Mouse (Mus musculus) cerebellum, postnatal 36 days (tissue): ENCODE results near the gene Fam183b.
A peak's percentile ranks its signal among the peaks of the same experiment; 100 is the strongest.
"Not testable (repeated sequence)": the region's sequence is repeated elsewhere in the genome, so short reads cannot be mapped to it uniquely, and the experiment has no call there.

Source experiments
- DNase-seq, 2 experiments: peaks; one replicate each; pipeline ENCODE4 v3.0.0; 2021 to 2022; ENCODE audit warnings: mixed read lengths in 2 of 2

Gene Fam183b

DNA sequence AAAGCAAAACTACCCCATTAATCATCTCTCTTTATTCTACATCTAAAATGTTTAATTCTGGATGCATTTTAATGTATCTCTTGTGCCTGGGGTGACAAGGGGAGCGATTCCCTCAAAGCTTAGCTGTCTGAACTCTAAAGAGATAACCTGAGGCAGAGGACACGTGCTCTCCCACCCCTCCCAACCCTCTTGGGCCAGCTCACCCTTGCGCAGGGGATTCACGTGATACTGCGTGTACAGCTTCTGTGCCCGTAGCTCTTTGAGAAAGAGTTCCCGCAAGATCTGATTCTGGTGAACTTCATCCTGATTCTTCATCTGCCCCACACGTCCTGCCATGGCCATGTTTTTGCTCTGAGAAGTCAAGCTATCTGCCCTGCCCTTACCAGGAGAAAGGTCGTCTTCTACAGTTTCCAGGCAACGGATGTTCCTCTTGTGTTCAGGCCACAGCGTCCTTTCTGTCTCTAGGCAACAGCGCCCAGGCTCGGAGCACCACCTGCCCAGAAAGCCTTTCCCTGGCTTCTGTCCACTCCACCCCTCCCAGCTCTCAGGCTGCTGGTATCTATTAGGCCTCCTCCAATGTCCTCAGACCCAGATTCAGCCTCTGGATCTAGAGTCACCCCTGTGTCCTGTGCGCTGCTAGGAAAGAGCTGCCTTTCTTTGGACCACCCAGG is at the start of gene Fam183b:
Gene Fam183b, minus strand, starts transcription at position 403 of the 671 bp plus-strand sequence.
- DNase-seq: peak; percentile 22 to 37

DNA sequence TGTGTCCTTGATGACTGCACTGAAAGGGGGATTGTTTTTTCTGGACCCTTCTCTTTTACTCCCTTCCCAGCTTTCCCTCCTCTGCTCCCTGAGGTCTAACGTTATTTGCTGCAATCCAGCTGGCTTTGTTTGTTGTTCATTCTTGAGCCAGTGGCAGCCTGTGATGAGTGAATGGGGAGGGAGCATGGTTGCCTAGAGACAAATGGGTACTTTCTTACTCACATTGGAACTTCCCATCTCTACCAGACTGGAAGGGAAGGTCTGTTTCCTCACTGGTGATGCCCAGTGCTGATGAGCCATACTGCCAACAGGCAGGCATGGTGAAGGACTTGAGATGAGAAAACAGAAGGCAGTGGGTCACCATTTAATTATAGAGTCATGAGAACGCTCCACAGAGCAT is 48.0 kb upstream of the Fam183b start:
- DNase-seq: no peak

DNA sequence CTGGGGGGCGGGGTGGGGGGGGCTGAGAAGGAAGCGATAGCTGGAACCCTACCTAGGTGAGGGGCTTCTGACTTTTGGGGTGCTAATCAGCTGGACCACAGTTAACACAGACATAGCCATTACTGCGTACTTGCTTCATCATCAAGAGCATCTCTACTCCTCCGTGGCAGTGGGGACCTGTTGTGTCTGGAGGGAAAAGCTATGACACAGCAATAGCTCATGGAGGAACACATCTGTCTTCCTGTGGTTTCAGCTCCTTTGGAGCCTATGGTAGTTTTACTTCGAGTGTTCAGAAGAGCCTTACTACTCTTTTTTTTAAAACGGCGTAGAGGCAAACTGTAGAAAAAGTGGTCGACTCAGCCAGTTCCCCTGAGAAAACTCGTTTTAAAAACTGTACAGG is 45.9 kb upstream of the Fam183b start:
- no peak for DNase-seq

DNA sequence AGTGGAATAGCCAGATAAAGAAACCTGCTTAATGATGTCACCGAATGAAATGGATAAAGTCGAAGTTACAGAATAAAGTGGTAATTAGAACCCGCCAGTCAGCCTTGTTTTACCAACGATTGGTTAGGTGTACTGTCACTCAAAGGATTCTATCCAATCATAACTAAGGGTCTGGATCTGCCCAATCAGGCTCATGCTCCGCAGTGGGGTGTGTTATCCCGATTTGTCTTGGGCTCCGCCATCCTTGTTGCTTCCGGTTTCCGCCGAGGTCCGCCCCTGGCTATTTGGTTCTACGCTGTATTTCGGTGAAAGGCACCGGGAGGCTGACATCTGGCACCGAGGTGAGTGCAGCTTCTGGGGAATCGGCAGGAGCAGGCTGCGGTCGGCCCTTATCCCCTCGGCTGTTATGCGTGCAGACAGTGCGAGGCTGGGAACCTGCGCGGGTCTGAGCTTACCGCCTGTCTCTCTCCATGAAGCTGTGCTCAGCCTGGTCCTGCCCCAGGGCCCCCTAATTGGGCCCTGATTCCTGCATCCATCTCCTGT is 45.2 kb upstream of the Fam183b start, which contains the start of gene Gm12258:
Gene Gm12258, plus strand, starts transcription at position 240 of the 543 bp plus-strand sequence.
- DNase-seq: peak; percentile 84 to 86

DNA sequence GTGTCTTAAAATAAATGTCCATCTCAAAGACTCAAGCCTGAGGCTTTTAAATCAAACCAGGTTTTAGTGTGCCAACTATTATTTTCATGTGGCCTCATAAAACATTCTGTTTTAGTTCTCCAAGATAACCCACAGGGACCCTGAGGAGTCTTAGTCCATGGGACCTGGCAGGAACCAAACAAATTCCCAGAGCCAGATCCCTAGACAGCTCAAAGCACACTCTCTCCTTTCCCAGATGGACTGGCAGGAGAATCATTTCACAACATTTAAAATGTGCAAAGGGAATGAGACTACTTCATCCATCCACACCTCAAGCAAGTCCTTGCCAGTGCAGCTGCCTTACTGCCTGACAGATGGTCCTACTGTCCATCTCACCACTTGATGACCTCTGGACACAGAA is 37.2 kb upstream of the Fam183b start, which contains the start of gene Olfr311:
Gene Olfr311, plus strand, starts transcription at position 301 of the 400 bp plus-strand sequence.
- DNase-seq: not testable (repeated sequence)

DNA sequence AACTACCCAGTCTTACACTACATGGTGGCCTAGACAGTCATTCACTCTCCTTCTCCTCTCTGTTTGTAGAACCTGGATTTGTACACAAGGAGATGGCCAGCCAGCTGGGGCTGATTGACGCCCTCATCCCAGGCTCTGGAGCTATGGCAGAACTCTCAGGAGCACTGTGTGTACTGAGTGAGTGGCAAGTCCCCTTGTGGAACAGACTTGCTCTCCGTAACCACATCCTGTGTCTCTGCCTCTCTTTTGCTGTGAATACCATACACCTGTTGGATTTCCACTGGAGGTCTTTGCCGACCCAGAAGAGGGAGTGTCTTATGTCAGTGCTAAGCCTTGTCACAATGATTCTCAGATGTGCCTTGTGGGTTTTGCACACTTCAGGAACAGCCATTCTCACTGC is 30.8 kb upstream of the Fam183b start:
- not testable (repeated sequence) for DNase-seq

DNA sequence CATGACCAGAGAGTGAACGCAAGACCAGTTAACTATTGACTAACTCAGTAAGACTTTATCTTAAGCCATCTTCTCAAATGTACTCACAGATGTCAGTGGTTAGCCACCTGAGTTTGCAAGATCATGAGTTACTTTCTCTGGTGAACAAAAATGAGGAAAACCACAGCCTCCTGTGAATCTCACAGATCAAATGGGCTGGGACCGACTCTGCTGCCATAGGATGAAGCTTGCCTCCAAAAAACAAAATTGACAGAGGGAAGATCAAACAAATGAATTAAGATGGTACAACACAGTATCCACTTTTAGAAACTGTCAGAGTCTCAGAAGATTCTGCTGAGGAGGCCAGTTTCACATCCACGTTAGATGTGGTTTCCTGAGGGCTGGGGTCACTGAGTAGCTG is 28.0 kb upstream of the Fam183b start:
- DNase-seq: no peak

DNA sequence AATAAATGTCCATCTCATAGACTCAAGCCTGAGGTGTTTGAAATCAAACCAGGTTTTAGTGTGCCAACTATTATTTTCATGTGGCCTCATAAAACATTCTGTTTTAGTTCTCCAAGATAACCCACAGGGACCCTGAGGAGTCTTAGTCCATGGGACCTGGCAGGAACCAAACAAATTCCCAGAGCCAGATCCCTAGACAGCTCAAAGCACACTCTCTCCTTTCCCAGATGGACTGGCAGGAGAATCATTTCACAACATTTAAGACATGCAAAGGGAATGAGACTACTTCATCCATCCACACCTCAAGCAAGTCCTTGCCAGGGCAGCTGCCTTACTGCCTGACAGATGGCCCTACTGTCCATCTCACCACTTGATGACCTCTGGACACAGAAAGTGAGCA is 27.2 kb upstream of the Fam183b start, which contains the start of gene Olfr312:
Gene Olfr312, plus strand, starts transcription at position 301 of the 400 bp plus-strand sequence.
- DNase-seq: not testable (repeated sequence)

DNA sequence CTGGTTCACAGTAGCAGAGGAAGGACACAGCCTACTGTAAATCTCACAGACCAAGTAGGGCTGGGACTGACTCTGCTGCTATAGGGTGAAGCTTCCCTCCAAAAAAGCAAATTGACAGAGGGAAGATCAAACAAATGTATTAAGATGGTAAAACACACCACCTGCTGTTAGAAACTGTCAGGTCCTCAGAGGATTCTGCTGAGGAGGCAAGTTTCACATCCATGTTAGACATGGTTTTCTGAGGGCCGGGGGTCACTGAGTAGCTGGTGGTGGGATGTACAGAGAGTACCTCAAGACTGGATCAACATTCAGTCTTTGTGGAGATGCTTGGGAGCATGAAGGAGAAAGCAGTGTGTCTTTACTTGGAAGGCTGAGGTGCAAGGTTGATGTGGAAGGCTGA is 13.9 kb upstream of the Fam183b start:
- DNase-seq: no peak

DNA sequence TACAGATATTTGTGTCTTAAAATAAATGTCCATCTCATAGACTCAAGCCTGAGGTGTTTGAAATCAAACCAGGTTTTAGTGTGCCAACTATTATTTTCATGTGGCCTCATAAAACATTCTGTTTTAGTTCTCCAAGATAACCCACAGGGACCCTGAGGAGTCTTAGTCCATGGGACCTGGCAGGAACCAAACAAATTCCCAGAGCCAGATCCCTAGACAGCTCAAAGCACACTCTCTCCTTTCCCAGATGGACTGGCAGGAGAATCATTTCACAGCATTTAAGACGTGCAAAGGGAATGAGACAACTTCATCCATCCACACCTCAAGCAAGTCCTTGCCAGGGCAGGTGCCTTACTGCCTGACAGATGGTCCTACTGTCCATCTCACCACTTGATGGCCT is 12.9 kb upstream of the Fam183b start, which contains the start of gene Olfr313:
Gene Olfr313, plus strand, starts transcription at position 301 of the 400 bp plus-strand sequence.
- not testable (repeated sequence) for DNase-seq

DNA sequence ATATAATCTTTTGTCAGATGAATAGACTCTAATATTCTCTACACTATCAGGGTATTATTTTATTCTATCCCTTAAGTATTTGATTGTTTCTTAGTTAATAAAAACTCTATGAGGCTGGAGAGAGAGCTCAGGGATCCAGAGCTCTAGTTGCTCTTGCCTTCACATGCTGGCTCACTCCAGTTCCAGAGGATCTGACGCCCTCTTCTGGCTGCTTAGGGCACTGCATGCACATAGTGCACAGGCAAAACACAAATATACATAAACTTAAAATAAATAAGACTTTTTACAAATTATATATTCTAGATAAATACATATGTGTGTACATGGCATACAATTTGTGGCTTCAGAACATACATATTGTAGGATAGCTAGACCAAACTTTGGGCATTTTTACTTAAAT is 10.2 kb upstream of the Fam183b start:
- DNase-seq: no peak

DNA sequence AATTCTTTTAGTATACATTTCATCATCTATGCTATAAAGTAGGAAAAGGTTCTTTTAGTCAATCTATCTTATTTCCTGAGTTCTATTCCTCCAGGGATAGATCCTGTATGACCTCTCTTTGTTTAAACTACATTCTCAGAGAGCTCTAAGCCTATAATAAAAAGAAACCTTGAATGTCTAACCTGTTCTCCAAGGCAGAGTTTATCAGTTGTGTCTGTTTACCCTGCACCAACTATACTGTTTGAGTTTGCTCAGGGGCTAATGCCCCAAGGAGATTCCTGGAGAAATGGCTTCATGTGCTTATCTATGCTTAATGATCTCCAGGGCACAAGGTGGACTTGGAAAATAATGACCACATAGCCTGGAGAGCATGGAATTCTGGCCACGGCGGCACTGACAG is 2.6 kb upstream of the Fam183b start:
- DNase-seq: no peak

DNA sequence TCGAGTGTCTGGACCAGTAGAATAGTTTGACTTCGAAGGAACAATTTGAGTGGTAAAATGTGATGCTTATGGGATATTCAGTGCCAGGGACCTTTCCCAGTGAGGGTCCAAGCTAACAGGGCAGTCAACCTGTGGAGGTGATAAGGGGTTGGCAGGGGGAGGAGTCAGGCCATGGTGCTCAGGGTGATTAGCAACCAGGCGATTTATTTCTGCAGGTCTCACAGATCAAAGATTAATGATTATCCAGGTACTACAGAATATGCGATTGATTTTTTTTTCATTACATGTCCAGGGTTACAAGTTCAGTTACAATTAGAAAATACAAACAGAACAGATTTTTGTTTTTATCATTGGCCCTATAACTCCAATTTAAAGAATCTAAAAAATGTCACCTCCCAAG is 2.1 kb upstream of the Fam183b start:
- DNase-seq: no peak

DNA sequence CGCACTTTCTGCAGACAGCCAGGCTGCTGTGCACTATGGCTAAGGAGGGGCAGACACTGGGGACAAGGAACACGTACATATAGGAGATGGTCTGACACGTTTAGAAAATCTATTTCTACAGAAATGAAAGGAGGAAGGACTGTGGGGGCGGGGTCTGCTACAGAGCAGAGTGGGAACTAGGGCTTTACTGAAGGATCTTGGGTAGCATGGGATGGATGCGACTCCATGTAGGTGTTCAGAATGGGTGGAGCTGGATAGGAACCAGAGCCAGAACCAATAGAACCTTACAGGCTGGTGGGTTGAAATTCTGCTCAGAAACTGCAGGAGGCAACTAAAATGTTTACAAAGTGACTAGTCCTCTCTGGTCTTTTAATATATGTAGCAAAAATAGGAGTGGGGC is 2.0 kb downstream of the Fam183b start:
- DNase-seq: no peak

DNA sequence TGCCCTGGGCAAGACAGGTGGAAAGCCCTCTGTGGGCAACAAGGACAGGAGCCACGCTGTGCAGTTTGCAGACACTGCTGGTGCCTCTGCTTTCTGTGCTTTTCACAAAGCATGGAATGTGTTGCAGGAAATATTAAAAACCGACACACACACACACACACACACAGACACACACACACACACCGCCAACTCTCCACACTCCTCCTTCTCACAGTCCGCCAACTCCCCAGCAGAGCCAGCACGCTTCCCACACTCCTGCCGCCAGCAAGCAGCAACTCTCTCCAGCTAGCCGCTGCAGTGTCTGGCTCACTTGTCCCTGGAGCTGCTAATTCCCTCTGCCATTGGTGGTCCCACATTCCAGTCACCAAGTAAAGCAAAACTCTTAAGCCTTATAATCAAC is 4.9 kb downstream of the Fam183b start:
- DNase-seq: no peak

DNA sequence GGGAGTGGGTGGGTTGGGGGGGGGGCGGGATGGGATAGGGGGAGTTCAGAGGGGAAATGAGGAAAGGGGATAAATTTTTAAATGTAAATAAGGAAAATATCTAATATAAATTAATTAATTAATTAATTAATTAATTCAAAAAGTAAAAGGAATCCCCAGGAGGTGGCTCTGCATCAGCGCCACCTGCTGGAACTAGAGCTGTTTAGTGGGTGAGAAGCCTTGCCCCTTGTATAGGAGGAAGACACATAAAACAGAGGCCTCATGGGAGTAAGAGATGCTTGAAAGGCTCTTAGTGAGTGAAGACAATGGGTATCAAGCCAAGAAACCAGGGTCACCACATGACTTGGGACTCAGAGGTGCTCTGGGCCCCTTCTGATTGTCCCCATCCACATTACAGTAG is 5.9 kb downstream of the Fam183b start:
- no peak for DNase-seq

DNA sequence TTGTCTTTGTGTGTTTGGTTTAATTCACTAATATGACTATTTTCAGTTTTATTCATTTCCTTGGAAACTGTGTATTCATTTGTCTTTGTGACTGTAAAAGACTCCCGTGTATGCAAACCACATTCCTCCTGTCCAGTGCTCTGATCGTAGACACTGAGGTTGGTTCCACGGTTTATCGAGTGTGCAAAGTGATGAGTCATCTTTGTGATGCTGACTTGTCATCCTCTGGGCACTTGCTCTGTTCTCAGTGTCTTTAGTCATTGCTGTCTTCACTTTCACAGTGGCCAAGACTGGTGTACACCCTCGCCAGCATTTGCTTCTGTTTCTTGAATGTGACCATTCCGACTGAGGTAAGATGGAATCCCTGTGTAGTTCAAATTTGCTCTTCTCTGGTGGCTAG is 11.1 kb downstream of the Fam183b start:
- no peak for DNase-seq

DNA sequence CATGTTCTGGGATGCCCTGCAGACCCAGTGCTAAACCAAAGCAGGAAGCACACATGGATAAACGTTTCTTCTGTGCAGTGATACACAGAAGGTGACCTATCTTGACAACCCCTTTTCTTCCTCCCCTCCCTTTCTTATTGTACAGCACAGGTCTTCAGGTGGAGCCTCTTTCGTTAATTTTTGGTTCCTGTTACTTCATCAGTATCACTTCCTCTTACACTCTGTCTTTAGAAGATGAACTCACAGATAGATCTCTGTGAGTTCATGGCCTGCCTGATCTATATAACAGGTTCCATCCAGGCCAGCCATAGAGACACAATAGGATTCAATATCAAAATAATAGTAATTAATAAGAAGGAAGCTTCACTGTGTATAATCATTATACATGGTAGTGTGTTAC is 11.7 kb downstream of the Fam183b start:
- DNase-seq: no peak

DNA sequence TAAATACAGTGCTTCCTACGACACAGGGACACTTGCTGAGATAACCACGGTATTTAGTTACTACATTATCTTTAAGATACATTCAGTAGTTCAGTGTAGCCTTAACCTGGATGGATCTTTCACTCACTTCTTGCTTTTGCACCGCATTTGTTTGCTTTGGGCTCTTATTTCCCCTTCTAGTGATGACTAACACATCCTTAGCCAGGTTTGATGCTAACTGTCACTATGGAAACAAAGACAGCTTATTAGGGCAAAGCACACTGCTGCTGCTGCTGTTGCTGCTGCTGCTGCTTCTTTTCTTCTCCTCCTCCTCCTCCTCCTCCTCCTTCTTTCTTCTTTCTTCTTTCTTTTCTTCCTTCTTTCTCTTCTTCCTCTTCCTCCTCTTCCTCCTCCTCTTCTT is 12.2 kb downstream of the Fam183b start:
- DNase-seq: no peak

DNA sequence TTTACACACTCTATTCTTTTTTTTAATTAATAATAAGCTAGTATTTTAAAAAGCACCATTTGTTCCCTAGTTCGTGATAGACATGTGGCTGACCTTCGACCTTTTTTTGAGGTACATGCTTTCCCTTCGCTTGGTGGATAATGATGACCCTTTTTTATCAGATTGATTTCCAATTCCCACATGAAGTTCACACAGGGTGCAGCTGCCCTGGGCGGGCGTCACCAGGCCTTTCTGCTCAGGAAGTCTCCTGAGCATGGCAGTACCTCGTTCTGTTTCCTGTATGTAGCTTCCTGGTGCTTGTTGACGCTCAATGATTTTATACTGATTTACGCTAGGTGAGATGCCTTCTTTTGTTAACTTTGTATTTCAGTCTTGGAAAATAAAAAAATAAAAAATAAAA is 13.4 kb downstream of the Fam183b start:
- DNase-seq: no peak

DNA sequence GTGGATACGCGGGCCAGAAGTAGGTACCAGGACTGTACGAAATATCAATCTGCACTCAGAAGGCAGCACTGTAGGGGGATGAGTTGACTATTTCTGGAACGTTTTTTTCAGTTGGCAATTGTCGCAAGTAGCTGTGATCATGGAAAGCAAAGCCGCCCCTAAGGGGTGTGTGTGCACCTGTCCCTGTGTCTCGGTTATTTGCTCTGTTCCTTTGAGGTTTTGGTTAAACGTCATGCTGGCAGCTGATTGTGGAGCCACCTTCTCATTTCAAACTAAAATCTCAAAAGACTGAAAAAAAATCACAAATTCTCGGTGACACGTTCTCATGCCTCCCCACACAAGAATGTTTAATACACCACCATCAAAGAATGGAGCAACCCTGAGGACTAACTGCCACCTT is 14.1 kb downstream of the Fam183b start:
- no peak for DNase-seq

DNA sequence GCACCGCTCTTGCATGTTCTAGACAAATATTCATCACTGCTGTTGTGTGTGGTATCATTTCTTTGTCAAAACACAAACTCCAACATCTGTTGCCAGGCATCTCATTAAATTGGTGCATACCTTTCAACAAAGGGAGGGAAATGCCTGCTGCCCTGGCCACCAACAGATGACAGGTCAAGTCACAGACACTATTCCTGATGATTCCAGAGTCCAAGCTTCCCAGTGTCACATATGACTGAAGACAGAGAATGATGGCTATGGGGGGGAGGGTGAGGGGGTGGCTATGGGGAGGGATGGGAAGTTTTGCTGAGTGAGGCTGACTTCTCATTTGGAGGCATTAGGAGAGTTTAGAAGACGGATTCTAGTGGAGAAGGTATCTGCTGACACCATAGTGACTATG is 17.6 kb downstream of the Fam183b start:
- no peak for DNase-seq

DNA sequence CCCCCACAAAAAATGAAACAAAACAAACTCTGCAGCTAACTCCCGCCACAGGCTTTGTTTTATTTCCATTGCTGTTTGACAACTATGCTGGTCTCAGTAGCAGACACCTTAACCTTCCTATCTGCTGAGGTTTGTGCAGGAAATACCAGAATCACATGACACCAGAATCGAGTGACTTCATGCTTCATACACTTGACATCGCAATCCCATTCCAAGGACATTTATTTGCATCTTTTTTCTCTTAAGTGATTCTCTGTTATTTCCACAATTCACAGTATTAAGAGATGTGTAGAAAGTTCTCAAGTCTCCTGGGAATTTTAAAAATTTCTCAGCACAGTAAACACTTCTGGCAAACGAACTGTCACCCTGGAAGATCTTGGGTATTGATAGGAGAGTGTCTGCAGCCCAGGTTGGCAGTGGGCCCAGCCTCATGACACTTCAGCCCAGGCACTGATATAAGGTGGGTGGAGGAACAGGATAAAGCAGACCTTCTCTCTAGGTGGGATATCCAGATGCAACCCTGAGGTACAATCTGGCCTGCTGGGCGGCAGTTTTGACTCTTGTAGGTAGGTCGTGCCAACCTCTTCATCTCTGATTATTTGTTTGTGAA is 19.2 kb downstream of the Fam183b start, which contains the start of gene Olfr314:
Gene Olfr314, plus strand, starts transcription at position 473 of the 610 bp plus-strand sequence.
- DNase-seq: no peak

DNA sequence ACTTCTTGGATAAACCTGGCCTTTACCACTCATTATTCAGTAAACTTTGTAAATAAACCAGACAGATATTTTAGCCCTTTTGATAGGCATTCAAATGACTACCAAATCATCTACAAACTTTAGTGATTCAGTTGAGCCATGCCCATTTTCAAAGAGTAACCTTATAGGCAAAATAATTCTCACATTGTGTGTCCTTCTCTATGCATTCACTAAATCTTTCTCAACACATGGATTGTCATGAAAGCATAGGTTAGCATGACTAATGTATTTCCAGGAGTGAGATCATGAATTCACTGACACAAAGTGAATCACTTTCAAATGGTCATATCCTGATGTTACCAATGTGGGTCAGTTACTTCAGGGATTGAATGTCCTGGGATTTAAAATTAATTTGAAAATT is 28.9 kb downstream of the Fam183b start, which contains the start of gene Olfr315:
Gene Olfr315, plus strand, starts transcription at position 301 of the 400 bp plus-strand sequence.
- no peak for DNase-seq
